Mouse (Mus musculus) adrenal gland, adult 18-20 months (tissue): ENCODE measurements around the gene Iqschfp. TPM values are rescaled to one million over a fixed set of nuclear protein-coding genes. Genes with fewer than 3 reads are reported as not detected.

Source experiments
- DNase-seq, 2 experiments: peaks; one replicate each; pipeline ENCODE4 v3.0.0; 2021 to 2022; ENCODE audit warnings: low spot score in 2 of 2
- total RNA-seq, 2 experiments: library from RNA; stranded (reverse); gene quantifications; 1 replicate in 1 of 2; 2 replicates in 1 of 2; pipeline ENCODE4 v1.2.3; 2021

Iqschfp gene
- total RNA-seq, 2 experiments from 2014 or later = not detected

DNA sequence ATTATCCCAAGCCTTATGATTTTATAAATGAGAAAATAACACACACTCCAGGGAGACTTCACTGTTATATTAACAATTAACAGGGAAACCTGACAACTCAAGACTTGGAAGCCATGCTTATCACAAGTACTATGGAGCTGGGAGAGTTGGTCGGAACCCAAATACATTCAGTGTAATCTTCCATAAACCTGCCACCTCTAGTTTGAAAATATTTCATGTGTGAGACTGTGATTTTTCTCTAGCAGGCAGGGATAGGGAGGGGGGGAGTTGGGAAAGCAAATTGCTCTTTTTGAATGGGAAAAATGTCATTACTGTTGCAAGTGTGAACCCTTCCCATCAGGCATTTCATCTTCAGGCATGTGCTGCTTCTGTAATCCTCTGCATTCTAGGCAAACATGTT is 304.9 kb downstream of the Iqschfp start:
- no peak for DNase-seq

- no peak for DNase-seq
These were observed 309.2 kb downstream of the Iqschfp start for GRCm38 (mm10) chr3:68201214-68201613.

DNA sequence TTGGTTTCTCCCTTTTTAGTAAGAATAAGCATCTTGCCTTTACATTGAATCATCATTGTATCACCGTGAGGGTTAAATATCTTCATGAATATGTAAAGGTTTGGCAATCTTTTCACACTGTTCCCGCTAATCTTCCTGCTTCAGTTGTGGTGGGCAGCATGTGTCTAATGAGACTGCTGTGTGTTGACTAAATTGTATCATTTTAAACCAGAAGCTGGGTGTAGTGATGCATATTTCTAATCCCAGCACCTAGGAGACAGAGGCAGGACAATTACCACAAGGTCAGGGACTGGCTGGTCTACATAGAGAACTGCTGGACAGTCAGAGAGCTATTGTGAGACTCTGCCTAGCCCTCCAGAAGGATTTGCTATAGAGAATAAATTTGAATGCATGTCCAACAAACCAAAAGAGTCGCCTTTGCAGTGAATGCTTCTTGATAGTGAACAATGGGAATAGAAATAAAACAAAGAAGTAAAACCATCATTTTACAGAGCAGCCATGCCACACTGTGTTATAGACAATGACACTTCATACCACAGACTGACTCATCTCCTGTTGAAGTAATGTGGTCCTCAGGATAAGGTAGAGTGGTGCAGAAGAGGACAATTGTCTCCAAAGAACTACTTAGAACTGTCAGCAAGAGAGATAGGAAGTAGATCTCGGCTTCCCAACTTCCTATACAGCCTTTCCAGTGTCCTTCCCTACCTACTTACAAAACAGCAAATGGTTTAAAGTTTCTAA is 310.3 kb downstream of the Iqschfp start:
- no peak for DNase-seq

DNA sequence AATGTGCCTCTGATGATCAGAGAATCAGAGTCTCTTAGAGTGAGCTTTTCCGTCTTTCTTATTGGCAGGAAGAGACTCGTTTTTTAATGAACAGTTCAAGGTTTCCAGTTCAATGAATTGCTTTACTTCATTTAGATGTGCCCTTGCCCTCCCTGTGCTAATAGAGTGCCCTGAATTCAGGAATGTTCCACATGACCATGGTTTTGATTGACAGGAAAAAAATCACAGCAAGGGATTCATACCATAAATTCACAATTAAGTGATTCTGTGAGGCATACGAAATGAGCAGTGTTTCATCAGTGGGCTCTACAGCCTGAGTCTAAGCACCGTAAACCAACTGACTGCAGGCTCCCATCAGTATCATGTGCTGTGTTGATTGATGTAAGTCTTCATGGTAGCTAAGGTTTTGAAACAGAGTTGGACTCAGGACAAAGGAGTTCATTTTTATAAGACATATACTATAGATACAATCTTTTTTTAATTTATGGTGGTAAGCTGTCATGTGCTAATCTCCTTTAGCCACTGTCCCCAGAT is 312.0 kb downstream of the Iqschfp start:
- no peak for DNase-seq

DNA sequence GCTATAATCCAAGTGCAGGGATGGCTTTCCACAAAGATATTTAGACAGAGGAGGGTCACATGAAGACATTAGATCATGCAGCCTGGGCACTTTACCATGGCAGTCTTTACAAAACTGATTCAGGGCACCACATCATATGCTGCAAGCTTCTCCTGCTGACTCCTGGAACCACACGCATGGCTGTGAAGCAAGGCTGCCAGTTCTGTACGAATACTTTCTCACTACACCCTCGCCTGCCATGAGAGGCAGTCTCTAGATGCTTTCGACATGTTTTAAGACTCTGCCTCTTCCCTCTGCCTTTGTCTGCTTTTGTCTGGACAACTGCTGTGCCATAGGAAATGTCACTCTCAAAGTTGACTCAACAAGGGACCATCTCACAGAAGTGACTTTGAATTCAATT is 318.4 kb downstream of the Iqschfp start:
- DNase-seq = no peak

GRCm38 (mm10) chr3:68221452-68221851 is 329.4 kb downstream of the Iqschfp start:
- DNase-seq = no peak

DNA sequence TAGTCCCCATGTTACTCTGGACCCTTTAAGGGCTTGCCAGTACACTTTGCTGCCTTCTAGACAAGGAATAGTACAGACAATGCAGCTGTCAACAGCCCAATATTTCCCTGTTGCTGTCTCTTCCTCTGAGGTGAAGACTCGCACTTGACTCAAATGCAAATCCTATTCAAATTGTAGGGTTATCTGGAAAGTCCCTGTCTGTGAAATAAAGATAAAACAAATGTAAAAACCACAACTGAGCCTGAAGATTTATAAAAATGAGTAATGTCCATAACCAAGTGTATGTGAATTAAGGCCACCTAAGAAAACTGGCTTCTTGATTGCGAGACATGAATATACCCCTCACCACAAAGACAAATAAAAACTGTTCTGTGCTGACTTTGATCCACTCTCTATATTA is 347.9 kb downstream of the Iqschfp start:
- no peak for DNase-seq

GRCm38 (mm10) chr3:68243239-68243638 is 351.2 kb downstream of the Iqschfp start:
- no peak for DNase-seq

- no peak for DNase-seq
These were observed 354.1 kb downstream of the Iqschfp start for GRCm38 (mm10) chr3:68246154-68246553.

GRCm38 (mm10) chr3:68250589-68250988 is 358.6 kb downstream of the Iqschfp start:
- DNase-seq = no peak

GRCm38 (mm10) chr3:68252335-68252734 is 360.3 kb downstream of the Iqschfp start:
- no peak for DNase-seq

DNA sequence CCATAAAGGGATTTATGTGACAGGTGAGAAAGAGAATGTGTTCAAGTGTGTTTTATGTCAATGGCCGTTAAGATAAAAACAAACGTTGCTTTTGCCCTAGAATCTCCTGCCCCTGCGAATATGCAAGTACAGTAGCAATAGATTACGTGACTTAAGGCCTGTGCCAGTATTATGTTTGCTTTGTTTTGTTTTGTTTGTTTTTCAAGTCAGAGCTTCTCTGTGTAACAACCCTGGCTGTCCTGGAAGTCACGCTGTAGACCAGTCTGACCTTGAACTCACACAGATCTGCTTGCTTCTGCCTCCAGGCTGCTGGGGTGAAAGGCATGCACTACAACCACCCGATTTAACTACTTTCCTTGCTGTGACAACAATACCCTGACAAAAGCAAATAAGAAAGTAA is 370.3 kb downstream of the Iqschfp start:
- no peak for DNase-seq

DNA sequence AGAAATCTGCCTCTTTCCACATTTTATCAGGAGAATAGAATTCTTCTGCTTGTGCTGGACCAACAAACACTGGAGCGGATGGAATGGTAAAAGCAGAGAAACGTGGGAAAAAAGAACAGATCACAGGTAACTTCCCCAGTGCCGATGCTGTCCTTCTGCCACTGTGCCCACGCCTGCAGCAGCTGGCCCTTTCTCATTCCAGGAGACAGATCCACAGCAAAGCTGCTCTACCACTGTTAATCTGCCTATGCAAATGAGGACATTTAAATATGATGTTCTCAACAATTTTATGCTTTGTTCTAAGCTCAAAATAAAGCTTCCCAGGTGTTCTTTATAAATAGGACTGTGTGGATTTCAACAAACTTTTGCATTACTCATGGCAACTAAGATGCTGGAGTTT is 375.9 kb downstream of the Iqschfp start:
- no peak for DNase-seq

DNA sequence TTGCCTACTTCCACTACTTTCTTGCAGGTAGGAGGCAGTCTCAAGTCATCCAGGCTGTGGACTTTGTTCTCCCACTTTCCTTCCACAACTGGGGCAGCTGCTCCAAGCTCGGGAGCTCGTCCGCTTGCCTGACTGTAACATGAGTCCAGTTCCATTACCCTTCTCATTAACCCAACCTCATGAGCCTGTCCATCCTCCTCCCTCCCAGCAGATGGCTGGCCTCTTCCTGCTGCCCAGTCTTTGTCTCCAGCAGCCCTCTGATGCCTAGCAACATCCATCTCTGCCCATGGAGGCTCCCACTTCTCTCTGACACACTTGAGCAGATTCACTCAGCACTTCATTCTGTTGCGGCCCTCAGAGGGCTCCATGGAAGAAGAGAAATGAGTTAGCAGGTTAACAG is 377.2 kb downstream of the Iqschfp start:
- no peak for DNase-seq

DNA sequence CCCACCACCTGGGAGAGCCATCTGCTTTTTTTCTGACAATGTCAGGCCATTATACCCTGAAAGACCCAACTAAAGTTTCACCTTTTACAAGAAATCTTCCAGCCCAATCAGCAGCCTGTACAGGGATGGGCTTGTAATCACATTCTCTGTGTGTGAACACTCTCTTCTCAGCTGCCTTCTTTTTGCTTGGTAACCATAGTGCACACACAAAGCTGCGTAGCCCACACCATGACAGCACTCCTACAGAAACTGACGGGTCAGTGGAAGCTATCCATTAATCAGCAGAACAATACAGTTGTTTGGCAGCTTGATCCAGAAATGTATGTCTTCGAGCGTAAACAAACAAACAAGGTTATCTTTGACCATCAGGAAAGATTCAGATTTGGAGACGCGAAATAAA is 378.2 kb downstream of the Iqschfp start:
- DNase-seq = no peak

- DNase-seq = no peak
These were observed 379.4 kb downstream of the Iqschfp start for GRCm38 (mm10) chr3:68271457-68271856.

DNA sequence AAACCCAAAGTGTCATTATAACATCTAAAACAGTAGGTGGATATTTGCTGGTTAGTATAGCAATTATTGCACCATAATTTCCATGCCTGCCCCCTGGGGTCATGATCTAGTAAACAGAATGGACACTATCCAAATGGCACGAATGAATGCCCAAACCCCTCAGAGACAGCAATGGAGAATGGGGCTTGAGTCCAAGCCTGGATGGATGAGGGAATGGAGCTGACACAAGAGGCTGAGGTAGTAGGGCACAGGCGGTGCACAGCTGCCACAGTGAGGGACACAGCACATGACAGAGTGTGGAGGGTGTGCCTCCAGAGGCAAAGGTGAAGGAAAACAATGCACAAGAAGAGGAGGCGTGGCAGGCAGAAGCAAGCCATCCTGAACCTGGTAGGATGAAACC is 379.8 kb downstream of the Iqschfp start:
- no peak for DNase-seq

GRCm38 (mm10) chr3:68282844-68283594 is 391.0 kb downstream of the Iqschfp start:
- DNase-seq = no peak

DNA sequence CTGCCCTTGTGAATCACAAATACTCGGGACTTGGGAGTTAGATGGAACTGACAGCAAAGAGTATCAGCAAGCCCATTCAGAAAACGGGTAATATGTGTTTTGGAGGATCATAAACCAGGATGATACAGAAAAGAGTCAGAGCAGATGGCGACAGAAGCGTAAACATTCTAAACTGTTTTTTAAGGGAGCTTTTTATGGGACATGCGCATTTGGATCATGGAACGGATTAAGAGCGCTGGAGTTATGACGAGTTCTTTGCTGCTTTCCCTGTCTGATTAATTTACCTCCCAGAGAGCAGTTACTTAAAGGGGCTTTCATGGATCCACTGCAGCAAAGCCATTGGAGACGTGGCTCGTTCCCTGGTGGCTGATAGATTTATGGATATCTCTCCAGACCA is 391.6 kb downstream of the Iqschfp start:
- no peak for DNase-seq

GRCm38 (mm10) chr3:68284500-68284899 is 392.5 kb downstream of the Iqschfp start:
- DNase-seq = no peak

GRCm38 (mm10) chr3:68296752-68297151 is 404.7 kb downstream of the Iqschfp start:
- no peak for DNase-seq

GRCm38 (mm10) chr3:68305647-68306046 is 413.6 kb downstream of the Iqschfp start:
- DNase-seq = no peak
